Mouse (Mus musculus) intestine, embryonic 15.5 days (tissue): ENCODE measurements around the gene Wdr47. TPM values are rescaled to one million over a fixed set of nuclear protein-coding genes. Genes with fewer than 3 reads are reported as not detected.
"Not testable (repeated sequence)": the region's sequence is repeated elsewhere in the genome, so short reads cannot be mapped to it uniquely, and the experiment has no call there.

Source experiments
- ATAC-seq: fragments of 200-750 bp; cut with Nextera tagmentation; 2 replicates; pipeline ENCODE4 v1.8.0; 2017; ENCODE audit warnings: moderate TSS enrichment, moderate library complexity
- H3K27ac ChIP-seq: fragments of 300-500 bp; sonication (generic); 2 replicates; pipeline ENCODE4 v1.5.1; 2015; ENCODE audit warnings: mild to moderate bottlenecking, inconsistent platforms
- H3K27me3 ChIP-seq: fragments of 300-500 bp; sonication (generic); replicated peaks from 2 replicates; pipeline ENCODE4 v1.6.1; 2015; ENCODE audit warnings: inconsistent platforms
- H3K36me3 ChIP-seq: fragments of 300-500 bp; sonication (generic); 2 replicates; pipeline ENCODE4 v1.6.1; 2015; ENCODE audit warnings: inconsistent platforms
- H3K4me1 ChIP-seq: fragments of 300-500 bp; sonication (generic); replicated peaks from 2 replicates; pipeline ENCODE4 v1.6.1; 2015; ENCODE audit warnings: inconsistent platforms
- H3K4me2 ChIP-seq: fragments of 300-500 bp; sonication (generic); replicated peaks from 2 replicates; pipeline ENCODE4 v1.6.1; 2015; ENCODE audit warnings: mild to moderate bottlenecking, inconsistent platforms
- H3K4me3 ChIP-seq: fragments of 300-500 bp; sonication (generic); replicated peaks from 2 replicates; pipeline ENCODE4 v1.5.1; 2015; ENCODE audit warnings: inconsistent platforms
- H3K9ac ChIP-seq: fragments of 300-500 bp; sonication (generic); 2 replicates; pipeline ENCODE4 v1.6.1; 2015; ENCODE audit warnings: inconsistent platforms
- H3K9me3 ChIP-seq: fragments of 300-500 bp; sonication (generic); 2 replicates; pipeline ENCODE4 v1.6.1; 2016; ENCODE audit warnings: inconsistent platforms
- WGBS: fragments of 180-500 bp; shearing (Covaris S2); methylation state at CpG from one replicate; pipeline ENCODE4 v1.1.7; 2015; 5-methylcytosine and 5-hydroxymethylcytosine counted together
- polyA plus RNA-seq: library from polyadenylated mRNA; unstranded; fragments of >200 nt; fragmentation: Nextera tagmentation; extraction: Ambion mirVana; gene quantifications from 2 replicates; pipeline ENCODE4 v1.2.1, GENCODE M21; 2015

Gene Wdr47
- 7.0 and 8.7 TPM in 2 replicates for polyA plus RNA-seq

DNA sequence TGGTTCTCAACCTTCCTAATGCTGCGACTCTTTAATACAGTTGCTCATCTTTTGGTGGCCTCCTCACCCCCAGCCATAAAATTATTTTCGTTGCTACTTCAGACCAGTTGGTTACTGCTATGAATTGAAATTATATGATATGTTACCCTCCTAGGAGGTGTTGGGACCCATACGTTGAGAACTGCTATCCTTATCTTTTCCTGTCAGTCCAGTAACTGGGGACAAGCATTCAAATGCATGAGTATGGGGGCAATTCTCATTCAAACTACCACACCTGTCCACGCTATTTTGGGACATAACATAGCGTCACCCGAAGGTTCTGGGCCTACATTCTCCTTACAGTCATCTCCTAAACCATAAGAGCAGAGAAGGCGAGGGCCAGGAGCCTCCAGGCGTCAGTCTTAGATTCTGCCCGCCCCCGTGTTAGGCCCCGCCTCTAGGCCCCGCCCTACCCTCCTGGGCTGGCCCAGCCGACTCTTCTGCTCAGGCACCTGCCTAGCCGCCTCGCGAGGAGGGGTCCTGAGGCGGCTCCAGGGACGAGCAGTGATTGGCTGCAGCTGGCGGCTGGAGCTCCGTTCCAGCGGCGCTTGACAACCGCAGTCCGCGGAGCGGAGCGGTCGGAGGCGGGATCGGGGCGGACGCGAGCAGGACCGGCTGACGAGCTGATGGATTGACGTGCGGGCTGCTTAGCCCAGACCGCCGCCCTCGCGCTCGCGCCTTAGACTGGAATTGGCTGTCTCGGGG lies at the start of gene Wdr47:
Wdr47 (plus strand) TSS at position 494 of the 744 bp plus-strand sequence.
- H3K4me1 ChIP-seq = no peaks in the 10 kb centered on the region
- peak within 1 kb of the TSS; percentile 100 for H3K4me2 ChIP-seq
- H3K36me3 ChIP-seq = no peaks in the 10 kb centered on the region
- H3K4me3 ChIP-seq = peak within 1 kb of the TSS; percentile 92
- peak; percentile 100 for ATAC-seq
- no peaks in the 10 kb centered on the region for H3K27me3 ChIP-seq
- 5% methylated on average over 44 of the region's 44 CpGs for WGBS
- peak within 1 kb of the TSS; percentile 79 for H3K27ac ChIP-seq
- H3K9ac ChIP-seq = peak within 1 kb of the TSS; percentile 75
- H3K9me3 ChIP-seq = no peaks in the 10 kb centered on the region

DNA sequence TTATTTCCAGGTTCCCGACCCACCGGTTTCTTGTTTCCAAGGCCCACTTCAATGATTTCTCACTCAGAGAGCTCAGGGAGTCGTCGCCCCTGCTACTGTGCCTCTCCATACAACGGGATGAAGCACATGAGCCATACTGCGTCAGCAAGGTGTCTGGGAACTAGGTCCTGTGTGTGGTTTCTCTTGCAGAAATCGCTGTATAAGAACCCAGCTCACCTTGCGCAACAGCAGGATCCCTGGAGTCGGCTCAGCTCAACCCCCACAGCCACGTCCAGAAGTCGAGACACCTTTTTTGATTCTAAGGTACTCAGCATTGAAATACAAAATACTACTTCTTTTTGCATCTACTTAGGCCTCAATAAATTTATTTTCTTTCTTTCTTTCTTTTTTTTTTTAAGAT lies 48.8 kb upstream of the Wdr47 start:
- ATAC-seq = no peak

DNA sequence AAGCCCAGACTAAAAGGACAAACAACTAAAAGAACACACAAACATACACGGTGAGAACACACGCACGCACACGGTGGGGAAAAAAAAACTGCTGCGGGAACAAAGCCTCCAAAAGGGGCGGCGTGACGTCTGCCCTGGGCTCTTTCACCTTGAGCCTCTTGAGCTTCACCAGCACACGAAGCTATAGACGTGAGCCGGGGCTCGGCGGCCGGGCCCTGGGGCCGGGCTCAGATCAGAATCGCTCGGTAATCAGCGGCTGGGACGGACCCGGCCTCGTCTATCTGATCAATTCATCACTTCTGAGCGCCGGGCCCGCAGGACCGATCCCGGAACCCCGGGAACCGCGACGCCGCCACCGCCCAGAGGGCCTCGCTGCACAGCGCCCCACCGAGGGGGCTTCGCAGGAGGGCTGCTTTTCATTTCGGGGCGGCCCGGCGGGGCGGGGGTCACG lies 36.9 kb upstream of the Wdr47 start:
- H3K4me2 ChIP-seq = peak overlapping the region; percentile 82
- 0 out of 2 replicates have a peak, but pooled peaks cover 8% of the 10 kb centered on the region for H3K36me3 ChIP-seq
- peak overlapping the region; percentile 95 for H3K9ac ChIP-seq
- WGBS = under 1% methylated on average over 42 of the region's 42 CpGs
- peak; percentile 82 for ATAC-seq
- peak overlapping the region; percentile 83 for H3K4me3 ChIP-seq
- peak overlapping the region; percentile 83 for H3K27ac ChIP-seq
- no peaks in the 10 kb centered on the region for H3K4me1 ChIP-seq
- H3K27me3 ChIP-seq = no peaks in the 10 kb centered on the region
- H3K9me3 ChIP-seq = no peaks in the 10 kb centered on the region

More for the DNA sequence above, 48.8 kb upstream of the Wdr47 start:
- Histone ChIP-seq H3K4me2 (no peak overlapping the region), H3K27me3 (no peaks in the 10 kb centered on the region), H3K9me3 (no peaks in the 10 kb centered on the region), H3K36me3 (no peaks in the 10 kb centered on the region), H3K27ac (no peak overlapping the region), H3K4me1 (peaks cover 3% of the 10 kb centered on the region), H3K9ac (no peak overlapping the region), H3K4me3 (no peak overlapping the region)
- 84% methylated on average over 11 of the region's 11 CpGs for WGBS

DNA sequence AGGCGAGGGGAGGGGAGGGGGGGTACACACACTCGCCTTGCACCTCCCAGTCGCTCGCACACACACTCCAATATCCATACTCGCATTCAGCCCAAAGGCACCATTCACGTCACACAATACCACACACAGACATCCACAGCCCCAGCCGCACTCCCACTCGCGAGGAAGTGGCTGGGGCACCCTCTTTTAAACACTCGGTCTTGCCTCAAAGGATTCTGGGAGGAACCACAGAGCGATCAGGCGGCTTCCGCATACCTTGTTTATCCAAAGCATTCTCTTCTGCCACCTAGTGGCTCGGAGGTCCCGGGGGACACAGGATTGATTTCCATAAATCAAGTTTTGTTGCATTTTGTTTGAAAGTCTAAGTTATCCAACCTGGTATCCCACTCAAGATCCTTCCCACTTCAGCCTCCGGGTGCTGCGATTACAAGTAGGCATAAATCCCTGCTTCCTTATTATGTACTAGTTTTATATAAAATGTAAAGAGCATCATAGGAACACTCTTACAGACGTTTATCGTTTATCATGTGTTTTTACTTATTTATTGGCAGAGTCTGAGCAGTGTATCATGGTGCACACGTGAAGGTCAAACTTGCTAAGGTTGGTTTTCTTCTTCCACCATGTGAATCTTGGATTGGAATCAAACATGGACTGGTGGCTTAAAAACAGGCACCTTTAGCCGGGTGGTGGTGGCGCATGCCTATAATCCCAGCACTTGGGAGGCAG lies 36.3 kb upstream of the Wdr47 start:
- Histone ChIP-seq H3K9ac (peak overlapping the region; percentile 95), H3K4me1 (no peaks in the 10 kb centered on the region), H3K36me3 (0 out of 2 replicates have a peak, but pooled peaks cover 11% of the 10 kb centered on the region), H3K9me3 (no peaks in the 10 kb centered on the region), H3K27ac (peak overlapping the region; percentile 83), H3K4me2 (peak overlapping the region; percentile 82), H3K27me3 (no peaks in the 10 kb centered on the region), H3K4me3 (peak overlapping the region; percentile 83)
- peak; percentile 97 for ATAC-seq
- 17% methylated on average over 22 of the region's 22 CpGs for WGBS

DNA sequence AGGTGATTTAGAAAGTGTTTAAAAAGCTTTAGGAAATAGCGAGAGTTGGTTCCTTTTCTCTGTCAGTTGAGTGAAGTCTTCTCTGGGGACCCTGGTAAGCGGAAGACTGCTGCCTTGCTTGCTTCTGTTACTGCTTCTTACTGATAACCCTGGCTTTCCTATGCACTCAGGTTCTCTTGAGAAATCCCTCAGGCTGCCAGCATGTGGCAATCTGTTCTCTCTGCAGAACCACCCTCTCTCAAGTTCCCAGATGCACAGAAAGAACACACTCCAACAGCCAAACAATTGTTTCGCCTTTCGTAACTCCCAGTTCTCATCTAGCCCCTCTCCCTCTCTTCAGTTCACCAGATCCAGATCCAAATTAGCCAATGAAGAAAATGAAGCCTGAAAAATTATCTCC lies 33.2 kb upstream of the Wdr47 start:
- H3K9me3 ChIP-seq = no peaks in the 10 kb centered on the region
- H3K27ac ChIP-seq = no peak overlapping the region
- H3K4me3 ChIP-seq = no peak overlapping the region
- H3K4me2 ChIP-seq = no peak overlapping the region
- no peaks in the 10 kb centered on the region for H3K27me3 ChIP-seq
- ATAC-seq = no peak
- no peaks in the 10 kb centered on the region for H3K4me1 ChIP-seq
- 95% methylated on average over 4 of the region's 4 CpGs for WGBS
- H3K36me3 ChIP-seq = 0 out of 2 replicates have a peak, but pooled peaks cover 11% of the 10 kb centered on the region
- no peak overlapping the region for H3K9ac ChIP-seq

GRCm38 (mm10) chr3:108562133-108562730 lies 28.8 kb upstream of the Wdr47 start, which contains the start of gene Tmem167b:
TSS of gene Tmem167b (minus strand) at chr3:108562466.
- peak; percentile 98 for ATAC-seq
- Histone ChIP-seq H3K4me2 (peak within 1 kb of the TSS; percentile 79), H3K27ac (peak within 1 kb of the TSS; percentile 88), H3K4me1 (no peaks in the 10 kb centered on the region), H3K4me3 (peak within 1 kb of the TSS; percentile 73), H3K9ac (peak within 1 kb of the TSS; percentile 83), H3K27me3 (no peaks in the 10 kb centered on the region), H3K36me3 (0 out of 2 replicates have a peak, but pooled peaks cover 11% of the 10 kb centered on the region), H3K9me3 (no peaks in the 10 kb centered on the region)
- under 1% methylated on average over 45 of the region's 45 CpGs for WGBS

DNA sequence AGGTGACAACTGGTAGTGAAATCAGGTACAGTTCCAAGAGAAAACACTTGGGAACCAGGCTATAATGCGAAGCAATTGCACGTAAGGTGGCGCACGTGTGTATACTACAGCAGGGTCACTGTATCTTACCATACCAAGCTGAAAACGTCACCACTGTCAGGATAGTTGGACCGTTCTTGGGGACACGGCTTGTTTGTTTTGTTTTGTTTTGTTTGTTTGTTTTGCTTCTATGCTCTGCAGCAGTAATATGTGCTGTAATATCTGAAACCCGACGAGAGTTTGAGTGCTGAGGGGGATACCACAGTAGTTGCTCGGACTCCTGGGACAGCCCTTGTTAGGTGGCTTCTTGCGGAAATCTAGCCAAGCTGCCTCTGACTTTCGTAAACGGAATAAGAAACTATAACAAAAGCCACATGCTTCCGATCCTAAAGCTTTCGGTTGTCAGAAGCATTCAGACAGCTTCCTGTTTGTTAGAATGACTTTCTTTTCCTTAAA lies 28.3 kb upstream of the Wdr47 start:
- Histone ChIP-seq H3K9ac (0 out of 2 replicates have a peak overlapping the region, but pooled peaks have one; percentile 11), H3K4me2 (peak overlapping the region; percentile 79), H3K4me1 (no peaks in the 10 kb centered on the region), H3K27ac (peak overlapping the region; percentile 88), H3K36me3 (0 out of 2 replicates have a peak, but pooled peaks cover 11% of the 10 kb centered on the region), H3K9me3 (no peaks in the 10 kb centered on the region), H3K27me3 (no peaks in the 10 kb centered on the region), H3K4me3 (peak overlapping the region; percentile 73)
- peak; percentile 78 for ATAC-seq
- WGBS = 8% methylated on average over 15 of the region's 15 CpGs

DNA sequence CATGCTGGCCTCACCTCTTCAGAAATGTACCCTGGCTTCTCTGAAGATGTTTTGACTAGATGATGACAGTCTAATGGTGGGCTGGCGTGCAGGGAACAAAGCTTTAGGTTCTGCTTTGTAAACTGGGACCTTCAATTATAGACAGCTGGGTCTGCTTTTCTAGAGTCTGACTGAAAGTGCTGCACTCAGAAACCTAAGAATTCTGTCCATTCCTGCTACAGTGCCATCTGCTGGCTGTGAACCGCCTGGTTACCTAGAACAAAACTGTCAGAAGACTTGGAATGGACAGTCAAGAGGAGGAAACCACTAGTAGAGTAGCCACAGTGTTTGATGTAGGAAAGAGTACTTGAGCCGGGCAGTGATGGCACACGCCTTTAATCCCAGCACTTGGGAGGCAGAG lies 27.8 kb upstream of the Wdr47 start:
- Histone ChIP-seq H3K4me3 (peak overlapping the region; percentile 73), H3K9ac (0 out of 2 replicates have a peak overlapping the region, but pooled peaks have one; percentile 11), H3K9me3 (no peaks in the 10 kb centered on the region), H3K4me1 (no peaks in the 10 kb centered on the region), H3K27me3 (no peaks in the 10 kb centered on the region), H3K27ac (peak overlapping the region; percentile 88), H3K36me3 (0 out of 2 replicates have a peak, but pooled peaks cover 11% of the 10 kb centered on the region), H3K4me2 (peak overlapping the region; percentile 79)
- 5% methylated on average over 4 of the region's 4 CpGs for WGBS
- peak; percentile 35 for ATAC-seq

DNA sequence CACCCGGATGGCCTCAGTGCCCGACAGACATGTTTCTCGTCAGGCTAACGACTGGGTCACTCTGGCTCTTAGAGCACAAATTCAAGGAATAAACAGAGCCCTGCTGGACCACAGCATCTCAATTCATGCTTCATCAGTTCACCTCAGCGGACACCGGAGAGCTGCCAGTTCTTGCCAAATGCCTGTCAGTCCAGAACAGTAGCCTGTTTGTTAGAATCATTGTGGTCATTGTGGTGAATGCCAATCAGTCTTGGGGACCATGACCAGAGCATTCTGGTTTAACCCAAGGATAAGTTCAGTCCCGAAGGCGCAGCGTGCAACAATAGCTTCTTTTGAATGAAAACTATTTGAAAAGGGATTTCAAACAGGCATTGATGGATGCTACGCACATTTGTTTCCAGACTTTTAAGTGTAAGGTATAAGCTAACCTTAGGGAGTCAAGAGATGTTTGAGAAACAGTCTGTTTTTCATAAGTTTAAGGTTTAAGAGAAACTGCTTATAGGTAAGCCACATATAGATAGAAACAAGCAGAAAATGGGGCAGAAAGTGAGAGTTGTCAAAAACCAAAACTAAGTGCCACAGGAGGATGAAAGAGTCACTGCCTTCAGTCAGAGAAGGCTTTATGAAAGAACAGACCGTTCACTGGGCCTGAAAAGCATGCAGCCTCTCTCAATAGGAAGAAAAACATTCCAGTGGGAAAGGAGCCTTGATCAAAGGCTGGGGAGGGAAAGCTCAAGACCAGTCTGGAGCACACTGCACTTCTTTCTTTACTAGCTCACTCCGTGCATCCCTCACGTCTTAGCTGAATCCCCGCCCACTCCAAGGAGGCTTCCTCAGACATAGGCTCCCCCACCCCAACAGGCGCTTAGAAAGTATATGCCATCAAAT lies 22.8 kb upstream of the Wdr47 start:
- no peak overlapping the region for H3K27ac ChIP-seq
- no peaks in the 10 kb centered on the region for H3K9me3 ChIP-seq
- H3K9ac ChIP-seq = no peak overlapping the region
- no peak overlapping the region for H3K4me3 ChIP-seq
- WGBS = 55% methylated on average over 15 of the region's 15 CpGs
- H3K4me2 ChIP-seq = no peak overlapping the region
- H3K36me3 ChIP-seq = no peaks in the 10 kb centered on the region
- H3K27me3 ChIP-seq = no peaks in the 10 kb centered on the region
- peaks cover 10% of the 10 kb centered on the region for H3K4me1 ChIP-seq
- ATAC-seq = no peak

GRCm38 (mm10) chr3:108569636-108570035 lies 21.4 kb upstream of the Wdr47 start:
- H3K9ac ChIP-seq, H3K36me3 ChIP-seq, H3K27ac ChIP-seq, H3K4me3 ChIP-seq, H3K4me2 ChIP-seq, ATAC-seq, H3K9me3 ChIP-seq, H3K27me3 ChIP-seq: not testable (repeated sequence)
- H3K4me1 ChIP-seq = peaks cover 12% of the 10 kb centered on the region
- WGBS = 47% methylated on average over 3 of the region's 3 CpGs

DNA sequence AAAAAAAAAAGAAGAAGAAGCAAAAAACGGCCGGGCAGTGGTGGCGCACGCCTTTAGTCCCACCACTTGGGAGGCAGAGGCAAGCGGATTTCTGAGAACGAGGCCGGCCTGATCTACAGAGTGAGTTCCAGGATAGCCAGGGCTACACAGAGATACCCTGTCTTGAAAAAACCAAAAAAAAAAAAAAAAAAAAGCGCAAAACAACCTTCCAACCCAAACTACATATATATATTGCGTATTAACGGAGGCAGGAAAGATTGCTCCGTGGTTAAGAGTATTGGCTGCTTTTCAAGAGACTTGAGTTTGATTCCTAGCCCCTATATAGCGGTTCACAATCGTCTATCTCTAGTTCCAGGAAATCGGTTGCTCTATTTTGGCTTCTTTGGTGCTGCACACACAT lies 20.3 kb upstream of the Wdr47 start:
- no peak overlapping the region for H3K9ac ChIP-seq
- no peak for ATAC-seq
- H3K27ac ChIP-seq = no peak overlapping the region
- no peaks in the 10 kb centered on the region for H3K9me3 ChIP-seq
- peaks cover 12% of the 10 kb centered on the region for H3K4me1 ChIP-seq
- 0 out of 2 replicates have a peak overlapping the region, but pooled peaks have one; percentile 59 for H3K4me3 ChIP-seq
- H3K27me3 ChIP-seq = no peaks in the 10 kb centered on the region
- H3K4me2 ChIP-seq = no peak overlapping the region
- WGBS = 85% methylated on average over 14 of the region's 14 CpGs
- no peaks in the 10 kb centered on the region for H3K36me3 ChIP-seq
